Mouse (Mus musculus): Measurements from ENCODE around the gene Slc4a1. TPM values are rescaled to one million over a fixed set of nuclear protein-coding genes. Genes with fewer than 3 reads are reported as not detected.
A peak's percentile ranks its signal among the peaks of the same experiment; 100 is the strongest.
"Not testable (repeated sequence)": the region's sequence is repeated elsewhere in the genome, so short reads cannot be mapped to it uniquely, and the experiment has no call there.

Gene Slc4a1
- polyA plus RNA-seq, 1 experiment, result 2.6 TPM

DNA sequence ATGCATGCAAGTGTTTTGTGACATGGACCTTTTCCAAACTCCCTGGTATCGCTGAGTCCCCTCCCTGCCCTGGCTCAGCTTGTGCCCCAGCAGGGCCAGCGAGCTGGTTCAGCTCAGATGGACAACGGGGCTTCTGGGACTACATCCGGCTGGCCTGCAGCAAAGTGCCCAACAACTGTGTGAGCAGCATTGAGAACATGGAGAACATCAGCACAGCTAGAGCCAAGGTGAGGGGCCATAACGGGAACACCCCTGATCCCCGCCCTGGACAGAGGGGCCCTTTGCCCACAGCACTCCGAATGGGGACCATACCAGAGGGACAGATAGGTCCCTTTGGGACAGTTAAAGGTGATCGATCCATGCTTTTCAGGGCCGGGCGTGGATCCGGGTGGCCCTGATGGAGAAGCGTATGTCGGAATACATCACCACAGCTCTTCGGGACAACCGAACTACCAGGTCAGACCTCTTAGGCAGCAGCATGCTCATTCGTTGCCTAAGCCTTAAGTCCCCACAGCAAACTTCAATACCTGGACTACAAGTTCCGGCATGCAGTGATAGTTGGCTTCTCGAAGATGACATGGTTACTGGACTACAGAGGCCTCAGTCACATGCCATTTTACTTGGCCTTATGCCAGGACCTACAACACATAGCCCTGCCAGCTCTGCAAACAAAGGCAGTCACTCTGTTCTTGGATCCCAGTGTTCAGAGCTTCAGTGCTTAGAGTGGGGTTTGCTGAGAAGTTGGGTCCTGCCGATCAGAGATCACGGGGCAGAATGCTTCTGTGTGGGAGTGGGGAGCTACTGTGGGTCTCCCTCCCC lies 32.2 kb upstream of the Slc4a1 start:
- TF ChIP-seq CTCF (IDR thresholded peaks at IDR 0.05; ENCODE audit: borderline replicate concordance, extremely low read depth, insufficient read depth, insufficient read length) (no peak), POLR2A (IDR thresholded peaks at IDR 0.05; ENCODE audit: borderline replicate concordance, extremely low read depth, insufficient read depth, insufficient read length, poor library complexity, severe bottlenecking) (no peak)
- peak; percentile 76 for DNase-seq (ENCODE audit: low read depth)

DNA sequence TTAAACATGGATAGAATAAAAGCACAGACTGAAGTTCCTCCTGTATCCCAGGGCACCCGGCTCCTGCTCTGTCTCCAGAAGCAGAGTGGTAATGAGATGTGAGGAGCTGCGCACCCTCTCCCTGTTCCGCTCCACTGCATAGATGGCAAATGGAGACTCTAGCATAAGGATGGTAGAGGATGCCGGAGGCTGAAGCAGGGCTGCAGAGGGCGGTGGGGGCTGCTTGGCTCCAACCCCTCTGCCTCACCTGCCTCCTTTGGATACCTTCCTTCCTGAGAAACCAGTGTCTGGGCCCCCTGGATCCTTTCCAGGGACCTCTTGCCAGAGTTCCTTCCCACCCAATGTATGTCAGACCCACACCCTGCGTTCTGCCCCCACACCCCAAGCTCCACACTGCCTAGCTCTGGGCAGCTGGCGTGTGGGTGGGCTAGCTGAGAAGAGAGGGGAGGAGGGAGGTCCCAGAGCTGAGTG lies 30.7 kb upstream of the Slc4a1 start:
- no peak for DNase-seq (ENCODE audit: low read depth)
- no peak for TF ChIP-seq CTCF (IDR thresholded peaks at IDR 0.05; ENCODE audit: borderline replicate concordance, extremely low read depth, insufficient read depth, insufficient read length)
- no peak for TF ChIP-seq POLR2A (IDR thresholded peaks at IDR 0.05; ENCODE audit: borderline replicate concordance, extremely low read depth, insufficient read depth, insufficient read length, poor library complexity, severe bottlenecking)

DNA sequence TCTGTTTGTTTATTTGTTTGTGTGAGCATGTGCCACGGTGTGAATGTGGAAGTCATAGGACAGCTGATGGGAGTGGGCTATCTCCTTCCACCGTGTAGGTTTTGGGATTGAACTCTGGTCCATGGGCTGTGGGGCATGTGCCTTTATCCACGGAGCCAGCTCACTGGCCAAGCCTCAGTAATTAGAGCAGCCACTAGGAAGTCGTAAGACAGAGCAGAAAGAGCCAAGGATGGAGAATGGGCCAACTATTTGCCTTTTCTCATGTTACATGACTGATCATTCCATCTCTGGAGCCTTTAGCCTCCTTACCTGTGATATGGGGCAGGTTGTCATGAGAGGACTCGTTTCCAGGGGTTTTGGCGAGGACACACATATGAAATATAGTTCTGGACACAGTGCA lies 30.3 kb upstream of the Slc4a1 start:
- no peak for DNase-seq (ENCODE audit: low read depth)
- TF ChIP-seq POLR2A (IDR thresholded peaks at IDR 0.05; ENCODE audit: borderline replicate concordance, extremely low read depth, insufficient read depth, insufficient read length, poor library complexity, severe bottlenecking) (no peak), CTCF (IDR thresholded peaks at IDR 0.05; ENCODE audit: borderline replicate concordance, extremely low read depth, insufficient read depth, insufficient read length) (no peak)

DNA sequence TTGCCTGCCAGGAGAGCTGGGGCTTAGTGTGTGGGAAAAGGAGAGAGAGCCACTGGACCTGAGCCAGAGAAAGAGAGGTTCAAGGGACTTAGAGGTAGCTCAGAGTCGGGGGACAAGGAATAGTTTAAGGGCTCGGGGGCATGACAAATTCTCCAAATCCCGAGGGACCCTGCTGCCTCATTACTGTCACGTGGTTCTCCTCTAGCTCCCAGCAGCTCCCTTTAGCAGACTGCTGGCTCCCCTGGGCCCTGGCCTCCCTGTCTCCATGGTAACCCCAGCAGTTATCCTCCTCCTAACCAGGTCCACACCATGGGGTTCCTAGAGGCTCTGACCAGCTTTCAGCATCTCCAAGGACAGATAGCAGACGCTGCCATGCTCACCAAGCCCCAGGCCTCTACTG lies 29.2 kb upstream of the Slc4a1 start:
- peak; percentile 79 for DNase-seq (ENCODE audit: low read depth)
- TF ChIP-seq CTCF (IDR thresholded peaks at IDR 0.05; ENCODE audit: borderline replicate concordance, extremely low read depth, insufficient read depth, insufficient read length) (no peak), POLR2A (IDR thresholded peaks at IDR 0.05; ENCODE audit: borderline replicate concordance, extremely low read depth, insufficient read depth, insufficient read length, poor library complexity, severe bottlenecking) (no peak)

DNA sequence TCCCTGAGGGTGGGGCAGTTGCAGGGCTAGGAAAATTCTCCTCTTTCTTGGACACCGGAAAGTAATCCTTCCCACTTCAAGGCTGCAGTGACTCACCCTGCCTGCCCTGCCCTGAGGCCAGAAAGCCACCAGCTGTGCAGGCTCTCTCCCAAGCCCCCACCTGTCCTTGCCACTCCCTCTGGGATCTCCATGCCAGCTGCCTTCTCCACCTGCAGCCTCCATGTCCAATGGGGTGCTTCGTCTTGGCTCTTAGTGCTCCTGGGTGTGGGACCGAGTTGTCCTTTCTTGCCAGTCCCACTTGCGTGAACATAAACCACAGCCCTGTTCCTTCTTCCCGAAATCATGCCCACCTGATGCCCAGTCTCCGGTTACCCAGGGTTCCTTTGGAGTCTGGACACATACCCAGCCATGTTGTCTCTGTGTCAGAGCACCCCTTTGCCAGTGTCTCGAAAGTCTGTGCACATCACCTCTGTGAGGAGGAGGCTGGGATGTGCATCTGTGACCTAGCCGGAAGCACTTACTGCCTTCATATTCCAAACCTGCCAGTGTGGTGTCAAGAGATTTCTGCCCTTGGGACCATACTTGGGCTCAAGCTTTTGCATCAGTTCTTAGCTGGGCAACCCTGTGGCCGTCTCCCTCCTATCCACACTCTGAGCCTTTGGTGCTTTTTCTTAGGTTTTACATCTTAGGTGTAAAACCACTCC lies 28.6 kb upstream of the Slc4a1 start:
- DNase-seq (ENCODE audit: low read depth), result no peak
- TF ChIP-seq POLR2A (IDR thresholded peaks at IDR 0.05; ENCODE audit: borderline replicate concordance, extremely low read depth, insufficient read depth, insufficient read length, poor library complexity, severe bottlenecking) (no peak), CTCF (IDR thresholded peaks at IDR 0.05; ENCODE audit: borderline replicate concordance, extremely low read depth, insufficient read depth, insufficient read length) (no peak)

DNA sequence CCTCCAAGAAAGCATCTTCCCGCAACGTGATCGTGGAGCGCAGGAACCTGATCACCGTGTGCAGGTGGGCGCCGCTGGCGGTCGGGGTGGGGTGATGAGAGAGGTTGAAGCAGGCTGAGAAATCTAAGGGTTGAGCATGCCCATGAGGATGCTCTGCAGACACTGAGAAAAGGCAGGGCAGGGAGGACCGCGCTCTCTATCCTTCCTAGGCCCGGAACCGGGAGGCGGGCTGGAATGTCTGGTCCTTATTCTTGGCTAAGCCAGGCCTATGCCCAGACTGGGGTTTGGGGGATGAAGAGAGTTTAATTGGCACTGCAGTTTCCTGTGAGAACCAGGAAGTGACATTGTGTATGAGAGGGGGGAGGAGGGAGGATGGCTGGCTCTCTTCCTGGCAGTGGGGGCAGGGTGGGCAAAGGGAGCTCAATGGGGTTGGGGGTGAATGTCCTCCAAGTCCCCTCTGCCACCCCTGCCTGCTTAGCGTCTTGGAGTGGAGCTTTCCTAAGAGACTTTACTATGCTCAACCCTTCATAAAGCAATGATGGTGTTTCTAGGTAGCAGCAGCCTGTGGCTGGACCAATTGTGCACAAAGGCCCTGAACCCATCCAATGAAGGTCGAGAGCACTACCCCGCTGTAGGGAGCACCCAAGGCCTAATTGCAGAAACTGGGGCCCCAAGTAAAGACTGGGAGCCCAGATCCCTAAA lies 27.9 kb upstream of the Slc4a1 start:
- DNase-seq (ENCODE audit: low read depth), result peak; percentile 87
- TF ChIP-seq POLR2A (IDR thresholded peaks at IDR 0.05; ENCODE audit: borderline replicate concordance, extremely low read depth, insufficient read depth, insufficient read length, poor library complexity, severe bottlenecking) (no peak), CTCF (IDR thresholded peaks at IDR 0.05; ENCODE audit: borderline replicate concordance, extremely low read depth, insufficient read depth, insufficient read length) (no peak)

DNA sequence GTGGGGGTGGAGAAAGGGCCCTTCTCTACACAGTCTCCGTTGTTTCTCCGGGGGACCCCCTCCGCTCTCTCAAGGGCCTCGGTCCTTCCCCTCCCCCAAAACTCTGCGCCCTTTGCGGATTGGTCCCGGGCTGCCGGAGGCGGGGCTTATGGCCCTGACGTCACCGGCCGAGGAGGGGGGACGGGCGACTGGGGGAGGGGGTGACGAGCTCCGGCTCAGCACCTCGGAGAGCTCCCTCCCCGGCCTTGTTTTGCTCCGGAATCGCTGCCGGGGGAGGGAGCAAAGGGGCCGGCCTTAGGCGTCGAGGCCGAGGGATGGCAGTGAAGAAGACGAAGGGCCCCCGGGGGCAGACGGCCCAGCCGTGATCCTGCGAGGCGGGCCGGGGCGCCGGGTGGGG lies 27.2 kb upstream of the Slc4a1 start, which contains the start of gene Rundc3a:
Rundc3a (plus strand) TSS at position 166 of the 397 bp plus-strand sequence.
- peak; percentile 98 for DNase-seq (ENCODE audit: low read depth)
- no peak for TF ChIP-seq CTCF (IDR thresholded peaks at IDR 0.05; ENCODE audit: borderline replicate concordance, extremely low read depth, insufficient read depth, insufficient read length)
- TF ChIP-seq POLR2A (IDR thresholded peaks at IDR 0.05; ENCODE audit: borderline replicate concordance, extremely low read depth, insufficient read depth, insufficient read length, poor library complexity, severe bottlenecking), result peak; percentile 14; the same call in 1 of the 2 replicates

DNA sequence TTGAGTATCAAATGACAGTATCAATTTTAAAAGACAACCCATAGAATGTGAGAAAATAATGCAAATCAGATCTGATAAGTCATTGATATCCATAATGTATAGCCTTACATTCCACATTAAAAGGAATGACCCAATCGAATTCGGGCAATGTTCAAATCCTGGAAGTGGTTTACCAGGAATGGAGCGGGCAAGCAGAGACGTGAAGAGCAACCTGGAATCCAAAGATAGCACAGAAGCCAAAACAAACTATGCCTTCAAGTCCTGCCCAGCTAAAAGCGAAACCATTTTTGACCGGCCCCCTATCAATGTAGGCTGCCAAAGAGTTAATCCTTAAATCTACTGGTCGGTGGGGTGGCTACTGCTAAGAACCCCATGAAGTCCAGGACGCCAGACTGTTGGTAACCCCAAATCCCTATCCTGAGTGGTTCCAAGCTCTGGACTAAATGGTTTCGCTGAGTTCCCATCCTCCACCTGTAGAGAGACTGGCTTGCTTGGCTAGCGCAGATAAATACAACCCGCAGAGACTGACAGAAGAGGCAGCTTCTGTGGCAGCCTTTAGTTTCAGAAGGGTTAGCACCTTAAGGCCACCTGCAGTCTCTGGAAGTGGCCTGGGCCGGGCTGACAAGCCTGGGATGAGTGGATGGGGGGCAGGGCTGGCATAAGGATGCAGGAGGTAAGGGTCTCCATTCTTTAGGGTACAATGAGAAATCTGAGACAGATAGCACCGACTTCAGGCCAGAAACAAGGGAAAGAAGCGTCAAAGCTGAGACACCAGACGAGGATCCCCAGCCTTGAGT lies 26.6 kb upstream of the Slc4a1 start:
- TF ChIP-seq CTCF (IDR thresholded peaks at IDR 0.05; ENCODE audit: borderline replicate concordance, extremely low read depth, insufficient read depth, insufficient read length), result no peak
- no peak for TF ChIP-seq POLR2A (IDR thresholded peaks at IDR 0.05; ENCODE audit: borderline replicate concordance, extremely low read depth, insufficient read depth, insufficient read length, poor library complexity, severe bottlenecking)
- DNase-seq (ENCODE audit: low read depth), result no peak

DNA sequence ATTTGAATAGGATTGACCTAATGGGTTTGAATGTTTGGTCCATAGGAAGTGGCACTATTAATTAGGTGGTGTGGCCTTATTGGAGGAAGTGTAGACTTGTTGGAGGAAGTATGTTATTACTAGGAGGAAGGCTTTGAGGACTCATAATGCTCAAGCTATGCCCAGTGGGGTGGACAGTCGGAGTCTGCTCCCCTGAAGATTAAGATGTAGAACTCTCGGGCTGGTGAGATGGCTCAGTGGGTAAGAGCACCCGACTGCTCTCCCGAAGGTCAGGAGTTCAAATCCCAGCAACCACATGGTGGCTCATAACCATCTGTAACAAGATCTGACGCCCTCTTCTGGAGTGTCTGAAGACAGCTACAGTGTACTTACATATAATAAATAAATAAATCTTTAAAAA lies 23.4 kb upstream of the Slc4a1 start:
- DNase-seq (ENCODE audit: low read depth), result not testable (repeated sequence)

DNA sequence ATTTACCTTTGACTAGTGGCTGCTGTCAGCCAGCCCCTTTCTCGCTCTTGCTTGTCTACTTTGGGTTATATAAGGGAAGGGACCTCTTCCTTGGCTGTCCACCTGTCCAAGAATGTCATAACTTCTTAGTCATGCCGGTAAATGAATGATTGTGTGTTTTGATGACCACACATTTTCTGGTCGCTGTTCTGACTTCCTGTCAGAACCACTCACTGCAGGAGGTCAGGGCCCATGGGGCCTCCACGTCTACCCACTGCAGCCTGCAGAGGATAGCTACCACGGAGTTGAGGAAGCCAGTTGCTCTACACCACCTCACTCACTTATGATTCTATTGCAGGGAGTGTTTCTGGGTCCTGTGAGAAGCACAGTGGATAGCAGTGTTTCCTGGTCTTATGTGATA lies 20.1 kb upstream of the Slc4a1 start:
- no peak for DNase-seq (ENCODE audit: low read depth)
- TF ChIP-seq CTCF (IDR thresholded peaks at IDR 0.05; ENCODE audit: borderline replicate concordance, extremely low read depth, insufficient read depth, insufficient read length) (no peak), POLR2A (IDR thresholded peaks at IDR 0.05; ENCODE audit: borderline replicate concordance, extremely low read depth, insufficient read depth, insufficient read length, poor library complexity, severe bottlenecking) (no peak)

DNA sequence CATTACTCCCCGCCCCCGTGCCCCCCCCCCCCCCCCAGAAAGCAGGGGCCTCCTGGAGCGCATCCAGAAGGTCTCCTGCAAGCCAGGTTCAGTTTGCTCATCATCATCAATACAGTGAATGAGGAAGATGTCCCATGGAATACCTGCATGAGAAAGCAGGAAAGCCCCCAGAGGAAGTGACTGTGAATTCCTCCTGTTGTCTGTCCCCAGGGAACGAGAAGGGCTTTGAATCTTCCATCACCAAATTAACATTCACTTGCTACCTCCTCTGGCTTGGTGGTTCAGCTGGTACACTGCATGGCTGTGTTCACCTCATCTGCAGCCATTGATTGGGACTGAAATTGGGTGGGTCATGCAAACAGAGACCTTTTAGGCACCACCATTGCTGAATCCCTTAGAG lies 19.1 kb upstream of the Slc4a1 start:
- DNase-seq (ENCODE audit: low read depth), result no peak
- TF ChIP-seq CTCF (IDR thresholded peaks at IDR 0.05; ENCODE audit: borderline replicate concordance, extremely low read depth, insufficient read depth, insufficient read length), result no peak

Measured in brain, embryonic 14.5 days (tissue).